Mouse (Mus musculus): Measurements from ENCODE around the gene Wipi2.

- TF ChIP-seq POLR2A (IDR thresholded peaks at IDR 0.05; ENCODE audit: low read depth, low read length) (no peak), CTCF (IDR thresholded peaks at IDR 0.05; ENCODE audit: borderline replicate concordance, insufficient read depth, low read length) (no peak)
Measured at GRCm38 (mm10) chr5:142696258-142696657, 68.8 kb downstream of the Wipi2 start.

All from embryonic fibroblast, embryonic 13.5 days (primary cell).